Mouse (Mus musculus) 416B (cell line): ENCODE data around the gene Impdh2.

Experiments
- DNase-seq: peaks from one replicate; pipeline ENCODE4 v3.0.0; 2011; ENCODE audit warnings: low read depth

The Impdh2 gene

DNA sequence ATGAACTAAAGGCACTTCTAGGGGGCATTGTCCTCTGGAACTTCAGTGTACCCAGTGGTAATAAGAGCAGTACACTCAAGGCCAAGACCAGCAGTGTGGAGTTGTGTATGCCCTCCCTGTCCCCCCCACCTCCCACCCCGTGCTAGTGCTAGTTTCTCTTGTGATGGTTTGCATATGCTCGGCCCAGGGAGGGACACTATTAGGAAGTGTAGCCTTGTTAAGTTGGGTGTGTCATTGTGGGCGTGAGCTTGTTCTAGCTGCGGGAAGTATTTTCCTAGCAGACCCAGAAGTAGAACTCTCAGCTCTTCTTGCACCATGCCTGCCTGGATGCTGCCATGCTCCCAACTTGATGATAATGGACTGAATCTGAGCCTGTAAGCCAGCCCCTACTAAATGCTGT lies 41.9 kb downstream of the Impdh2 start:
- no peak for DNase-seq

DNA sequence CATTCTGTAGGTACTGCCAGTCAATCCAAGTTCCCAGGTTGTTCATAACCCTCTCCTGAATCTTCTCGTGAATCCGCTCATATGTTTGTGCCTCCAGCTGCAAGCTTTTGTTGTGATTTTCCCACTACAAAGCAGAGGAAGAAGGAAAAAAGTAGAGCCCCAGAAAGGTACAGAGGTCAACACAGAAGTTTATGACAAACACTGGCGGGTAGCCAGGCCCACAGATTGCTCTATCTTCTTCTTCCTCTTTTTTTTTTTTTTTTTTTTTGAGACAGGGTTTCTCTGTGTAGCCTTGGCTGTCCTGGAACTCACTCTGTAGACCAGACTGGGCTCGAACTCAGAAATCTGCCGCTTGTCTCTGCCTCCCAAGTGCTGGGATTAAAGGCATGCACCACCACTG lies 47.8 kb downstream of the Impdh2 start:
- DNase-seq = peak; percentile 56

DNA sequence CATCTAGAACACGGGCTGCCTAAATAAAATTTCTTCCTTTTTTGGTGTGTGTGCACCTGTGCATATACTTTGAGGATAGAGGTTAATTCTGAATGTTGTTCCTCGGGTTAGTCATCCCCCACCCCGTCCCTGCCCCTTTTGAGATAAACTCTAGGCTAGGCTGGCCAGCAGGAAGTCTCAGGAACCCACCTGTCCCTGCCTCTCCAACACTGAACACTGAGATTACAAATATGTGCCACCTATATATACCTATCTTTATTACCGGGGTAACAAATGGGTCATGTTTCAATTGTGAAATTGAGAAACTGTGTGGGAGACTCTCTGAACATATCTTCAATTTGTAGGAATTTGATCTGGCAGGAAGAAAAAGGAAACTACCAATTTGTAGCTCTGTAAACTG lies 48.8 kb downstream of the Impdh2 start:
- DNase-seq = no peak

GRCm38 (mm10) chr9:108611488-108611887 lies 51.4 kb downstream of the Impdh2 start:
- DNase-seq = no peak
